Mouse (Mus musculus): ENCODE results near the gene Satb2.

DNA sequence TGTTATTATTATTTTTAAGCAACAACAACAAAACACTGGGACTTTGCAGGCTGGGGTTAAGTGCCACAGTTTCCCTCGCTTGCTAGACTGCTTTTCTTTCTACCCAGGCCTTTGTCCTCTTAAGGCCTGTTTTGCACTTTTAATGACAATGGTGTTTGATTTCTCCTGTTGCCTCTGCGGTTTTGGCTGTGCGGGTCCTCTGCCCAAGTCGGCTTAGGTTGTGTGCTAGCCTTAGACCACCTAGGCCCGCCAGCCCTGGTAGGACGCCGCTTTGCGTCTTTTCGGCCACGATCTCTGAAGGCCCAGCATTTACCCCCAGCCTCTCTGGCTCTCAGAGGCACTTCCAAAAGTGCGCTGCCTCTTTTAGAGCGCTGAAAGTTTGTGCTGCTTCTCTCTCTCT, 2.9 kb downstream of the Satb2 start:
- TF ChIP-seq ZKSCAN1 (IDR thresholded peaks at IDR 0.05; ENCODE audit: borderline replicate concordance, low read depth, low read length) (no peak), CTCF (conservative IDR thresholded peaks at IDR 0.05 in 1 of 2, IDR thresholded peaks at IDR 0.05 in 1 of 2; ENCODE audit: low read depth in 2 of 2, low read length in 2 of 2) (no peak)

Data from CH12.LX (cell line).